Mouse (Mus musculus): ENCODE results near the gene Teddm1b.

DNA sequence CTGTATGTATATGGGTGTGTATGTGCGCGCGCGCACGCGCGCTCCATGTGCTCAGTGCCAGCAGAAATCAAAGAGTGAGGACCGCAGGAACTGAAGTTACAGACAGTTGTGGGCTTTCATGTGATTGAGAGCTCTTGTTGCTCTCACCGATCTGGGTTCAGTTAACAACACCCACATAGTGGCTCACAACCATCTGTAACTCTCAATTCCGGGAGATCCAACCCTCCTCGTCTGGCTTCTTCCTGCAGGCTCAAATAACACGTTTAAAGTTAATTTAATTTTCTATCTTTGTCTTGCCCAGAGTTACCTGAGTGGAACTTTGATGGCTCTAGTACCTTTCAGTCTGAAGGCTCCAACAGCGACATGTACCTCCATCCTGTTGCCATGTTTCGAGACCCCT lies 30.1 kb downstream of the Teddm1b start:
- TF ChIP-seq POLR2A (IDR thresholded peaks at IDR 0.05; ENCODE audit: control insufficient read depth in 1 of 2, insufficient read depth in 1 of 2, low read depth in 1 of 2, low read length in 2 of 2, poor library complexity in 1 of 2) (no peak), TCF12 (IDR thresholded peaks at IDR 0.05; ENCODE audit: low read depth, low read length) (no peak), MAX (IDR thresholded peaks at IDR 0.05; ENCODE audit: low read length) (no peak), NELFE (IDR thresholded peaks at IDR 0.05; ENCODE audit: low read depth, low read length) (no peak), EP300 (IDR thresholded peaks at IDR 0.05; ENCODE audit: low read depth in 1 of 2, low read length in 2 of 2) (no peak), POLR2AphosphoS5 (IDR thresholded peaks at IDR 0.05; ENCODE audit: borderline replicate concordance, low read depth, low read length) (no peak), CTCF (IDR thresholded peaks at IDR 0.05 in 2 of 3, conservative IDR thresholded peaks at IDR 0.05 in 1 of 3; ENCODE audit: control insufficient read depth in 1 of 3, insufficient read depth in 1 of 3, low read depth in 2 of 3, low read length in 3 of 3, poor library complexity in 1 of 3, severe bottlenecking in 1 of 3) (no peak), MYC (IDR thresholded peaks at IDR 0.05; ENCODE audit: low read depth, low read length) (no peak), GATA1 (IDR thresholded peaks at IDR 0.05; ENCODE audit: low read depth, low read length) (no peak)

Measured in MEL (cell line).